Mouse (Mus musculus) intestine, postnatal 0 days (tissue): ENCODE results near the gene Rundc1. TPM values are rescaled to one million over a fixed set of nuclear protein-coding genes. Genes with fewer than 3 reads are reported as not detected.

Source experiments
- ATAC-seq: fragments of 200-750 bp; cut with Nextera tagmentation; 2 replicates; pipeline ENCODE4 v1.8.0; 2017; ENCODE audit warnings: mild to moderate bottlenecking, moderate TSS enrichment, moderate library complexity
- H3K27ac ChIP-seq: fragments of 300-500 bp; sonication (generic); 2 replicates; pipeline ENCODE4 v1.5.1; 2014; ENCODE audit warnings: mild to moderate bottlenecking, low read depth, low read length, moderate library complexity
- H3K27me3 ChIP-seq: fragments of 300-500 bp; sonication (generic); replicated peaks from 2 replicates; pipeline ENCODE4 v1.6.1; 2014; ENCODE audit warnings: low read length, mixed read lengths; ENCODE audit not compliant: control insufficient read depth, insufficient read depth
- H3K36me3 ChIP-seq: fragments of 300-500 bp; sonication (generic); 2 replicates; pipeline ENCODE4 v1.6.1; 2014; ENCODE audit warnings: mild to moderate bottlenecking, moderate library complexity; ENCODE audit not compliant: control insufficient read depth, insufficient read depth
- H3K4me1 ChIP-seq: fragments of 300-500 bp; sonication (generic); replicated peaks from 2 replicates; pipeline ENCODE4 v1.6.1; 2014; ENCODE audit warnings: antibody characterized with exemption, low read length, mixed read lengths; ENCODE audit not compliant: control insufficient read depth, insufficient read depth
- H3K4me2 ChIP-seq: fragments of 300-500 bp; sonication (generic); replicated peaks from 2 replicates; pipeline ENCODE4 v1.6.1; 2014; ENCODE audit warnings: low read depth, mild to moderate bottlenecking, moderate library complexity
- H3K4me3 ChIP-seq: fragments of 300-500 bp; sonication (generic); 2 replicates; pipeline ENCODE4 v1.5.1; 2014; ENCODE audit warnings: low read depth, low read length
- H3K9ac ChIP-seq: fragments of 300-500 bp; sonication (generic); 2 replicates; pipeline ENCODE4 v1.6.1; 2014; ENCODE audit warnings: mild to moderate bottlenecking, low read depth, low read length
- H3K9me3 ChIP-seq: fragments of 300-500 bp; sonication (generic); 2 replicates; pipeline ENCODE4 v1.6.1; 2016; ENCODE audit warnings: mixed run types; ENCODE audit not compliant: control insufficient read depth
- CTCF ChIP-seq: sonication (generic); IDR thresholded peaks from 2 replicates; pipeline ENCODE4 v1.5.1; 2016; ENCODE audit warnings: low read depth, mild to moderate bottlenecking, control low read depth, antibody characterized with exemption, moderate library complexity
- WGBS: fragments of 180-500 bp; shearing (Covaris S2); extraction: QIAGEN DNeasy Blood & Tissue Kit; methylation state at CpG from one replicate; pipeline ENCODE4 v1.1.7; 2014; 5-methylcytosine and 5-hydroxymethylcytosine counted together
- polyA plus RNA-seq: library from polyadenylated mRNA; unstranded; fragments of >200 nt; fragmentation: Nextera tagmentation; extraction: Ambion mirVana; gene quantifications from 2 replicates; pipeline ENCODE4 v1.2.1, GENCODE M21; 2015

Gene Rundc1
- polyA plus RNA-seq, 1 experiment from 2014 or later, result 12.0 TPM

DNA sequence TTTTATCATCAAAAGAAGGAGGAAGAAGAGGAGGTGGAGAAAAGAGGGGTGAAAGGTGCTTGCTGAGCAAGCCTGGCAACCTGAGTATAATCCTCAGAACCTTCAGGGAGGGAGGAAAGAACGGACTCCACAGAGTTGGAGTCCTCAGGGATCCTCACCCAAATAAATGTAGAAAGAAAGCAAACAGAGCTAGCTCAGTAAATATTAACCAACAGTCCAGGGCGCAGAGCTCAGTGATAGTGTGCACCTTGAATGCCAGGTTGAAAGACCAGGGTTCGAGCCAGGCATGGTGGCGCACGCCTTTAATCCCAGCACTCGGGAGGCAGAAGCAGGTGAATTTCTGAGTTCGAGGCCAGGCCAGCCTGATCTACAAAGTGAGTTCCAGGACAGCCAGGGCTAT lies 30.7 kb downstream of the Rundc1 start:
- Histone ChIP-seq H3K27me3 (no peaks in the 10 kb centered on the region), H3K4me1 (no peaks in the 10 kb centered on the region), H3K9ac (no peak overlapping the region), H3K9me3 (no peaks in the 10 kb centered on the region), H3K4me2 (no peak overlapping the region), H3K36me3 (peaks cover 51% of the 10 kb centered on the region), H3K4me3 (no peak overlapping the region), H3K27ac (no peak overlapping the region)
- ATAC-seq, result no peak
- no peak for TF ChIP-seq CTCF
- WGBS, result 53% methylated on average over 7 of the region's 7 CpGs

DNA sequence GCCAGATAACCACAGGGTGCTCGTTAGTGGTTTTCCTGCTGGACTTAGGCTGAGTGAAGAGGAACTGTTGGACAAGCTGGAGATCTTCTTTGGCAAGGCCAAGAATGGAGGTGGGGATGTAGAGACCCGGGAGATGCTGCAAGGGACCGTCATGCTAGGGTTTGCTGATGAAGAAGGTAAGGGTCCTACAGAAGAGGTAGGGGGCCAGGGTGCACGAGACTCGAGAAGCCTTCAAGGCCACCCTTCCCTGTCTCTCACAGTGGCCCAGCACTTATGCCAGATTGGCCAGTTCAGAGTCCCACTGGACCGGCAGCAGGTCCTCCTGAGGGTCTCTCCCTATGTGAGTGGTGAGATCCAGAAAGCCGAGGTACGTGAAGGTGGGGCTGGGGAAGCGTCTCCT lies 32.7 kb downstream of the Rundc1 start:
- 91% methylated on average over 9 of the region's 9 CpGs for WGBS
- peaks cover 68% of the 10 kb centered on the region for H3K36me3 ChIP-seq
- H3K27ac ChIP-seq, result no peak overlapping the region; the same call in 1 of the 2 replicates
- H3K27me3 ChIP-seq, result no peaks in the 10 kb centered on the region
- H3K4me1 ChIP-seq, result no peaks in the 10 kb centered on the region
- H3K4me3 ChIP-seq, result no peak overlapping the region
- ATAC-seq, result no peak
- H3K4me2 ChIP-seq, result no peak overlapping the region
- no peak for TF ChIP-seq CTCF
- no peaks in the 10 kb centered on the region for H3K9me3 ChIP-seq
- H3K9ac ChIP-seq, result no peak overlapping the region

DNA sequence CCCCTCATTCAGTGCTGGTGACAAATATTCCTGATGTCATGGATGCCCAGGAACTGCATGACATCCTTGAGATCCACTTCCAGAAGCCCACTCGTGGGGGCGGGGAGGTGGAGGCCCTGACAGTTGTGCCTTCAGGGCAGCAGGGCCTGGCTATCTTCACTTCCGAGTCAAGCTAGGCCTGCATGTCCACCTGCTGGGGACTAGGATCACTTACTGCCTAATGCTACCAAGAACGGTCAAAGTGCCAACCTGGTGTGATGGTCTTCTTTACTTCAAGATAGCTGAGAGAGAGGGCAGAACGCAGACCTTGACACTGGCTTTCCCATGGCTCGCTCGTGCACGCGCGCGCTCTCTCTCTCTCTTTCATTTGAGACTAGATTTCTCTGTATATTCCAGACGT lies 33.3 kb downstream of the Rundc1 start:
- Histone ChIP-seq H3K9ac (no peak overlapping the region), H3K4me2 (no peak overlapping the region), H3K36me3 (peaks cover 70% of the 10 kb centered on the region), H3K4me1 (no peaks in the 10 kb centered on the region), H3K9me3 (no peaks in the 10 kb centered on the region), H3K4me3 (no peak overlapping the region), H3K27me3 (no peaks in the 10 kb centered on the region), H3K27ac (no peak overlapping the region; the same call in 1 of the 2 replicates)
- no peak for TF ChIP-seq CTCF
- no peak for ATAC-seq
- 85% methylated on average over 12 of the region's 12 CpGs for WGBS

DNA sequence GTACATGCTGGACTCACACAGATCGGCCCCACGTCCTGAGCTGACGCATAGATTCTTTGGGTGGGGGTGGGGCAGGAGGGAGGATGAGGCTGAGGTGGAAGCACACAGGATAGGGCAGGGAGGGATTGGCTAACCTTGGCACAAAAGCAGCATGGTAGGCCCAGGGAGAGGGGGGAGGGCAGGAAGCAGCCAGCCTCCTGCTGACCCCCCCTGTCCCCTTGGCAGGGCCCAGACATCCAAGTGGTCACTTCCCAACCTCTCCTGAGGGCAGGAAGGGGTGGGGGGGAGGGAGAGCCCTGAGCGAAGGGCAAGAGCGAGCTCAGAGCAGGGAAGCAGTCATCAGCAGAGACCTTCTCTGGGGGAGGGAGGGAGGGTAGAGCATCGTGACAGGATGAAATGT lies 34.8 kb downstream of the Rundc1 start:
- no peaks in the 10 kb centered on the region for H3K9me3 ChIP-seq
- 68% methylated on average over 6 of the region's 6 CpGs for WGBS
- 0 out of 2 replicates have a peak, but pooled peaks cover 2% of the 10 kb centered on the region for H3K4me1 ChIP-seq
- no peak overlapping the region for H3K4me2 ChIP-seq
- peaks cover 64% of the 10 kb centered on the region for H3K36me3 ChIP-seq
- ATAC-seq, result no peak
- H3K9ac ChIP-seq, result no peak overlapping the region
- H3K4me3 ChIP-seq, result no peak overlapping the region
- no peak for TF ChIP-seq CTCF
- no peak overlapping the region for H3K27ac ChIP-seq
- H3K27me3 ChIP-seq, result no peaks in the 10 kb centered on the region

DNA sequence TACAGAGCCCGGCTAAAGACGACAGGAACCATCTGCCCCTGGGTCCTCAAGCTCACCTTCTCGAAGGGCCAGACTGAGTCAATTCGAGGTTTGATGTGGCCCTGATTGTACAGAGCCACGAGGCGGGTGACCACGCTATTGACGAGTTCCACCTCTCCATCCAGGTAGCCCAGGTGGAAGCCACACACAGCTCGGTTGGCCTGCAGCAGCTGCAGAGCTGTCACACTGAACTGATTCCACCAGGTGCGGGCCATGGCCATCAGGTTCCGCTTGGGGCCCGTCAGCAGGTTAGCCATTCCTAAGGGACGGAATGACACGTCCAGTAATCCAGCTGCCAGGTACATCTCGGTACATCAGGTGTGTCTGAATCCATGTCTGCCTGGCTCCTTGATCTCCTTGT lies 35.4 kb downstream of the Rundc1 start:
- TF ChIP-seq CTCF, result no peak
- Histone ChIP-seq H3K4me3 (no peak overlapping the region), H3K27ac (no peak overlapping the region), H3K9me3 (no peaks in the 10 kb centered on the region), H3K27me3 (no peaks in the 10 kb centered on the region), H3K4me1 (0 out of 2 replicates have a peak, but pooled peaks cover 2% of the 10 kb centered on the region), H3K9ac (no peak overlapping the region), H3K36me3 (peaks cover 64% of the 10 kb centered on the region), H3K4me2 (no peak overlapping the region)
- WGBS, result 81% methylated on average over 15 of the region's 15 CpGs
- no peak for ATAC-seq

DNA sequence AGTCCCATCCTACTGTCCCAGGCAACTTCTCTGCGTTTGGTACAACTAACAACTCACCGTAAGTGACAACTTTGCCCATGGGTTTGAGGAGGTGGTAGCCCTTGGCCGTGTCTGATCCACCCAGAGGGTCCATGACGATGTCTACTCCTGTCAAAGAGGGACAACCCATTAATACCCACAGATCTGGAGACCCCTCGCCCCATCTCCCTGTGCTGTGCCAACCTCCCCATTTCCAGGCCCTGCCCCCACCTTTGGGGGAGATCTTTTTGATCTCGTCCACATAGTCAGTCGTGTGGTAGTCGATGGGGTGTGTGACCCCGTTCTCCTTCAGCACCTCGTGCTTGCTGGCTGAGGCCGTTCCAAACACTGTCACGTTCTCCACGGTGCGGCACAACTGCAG lies 37.3 kb downstream of the Rundc1 start:
- Histone ChIP-seq H3K36me3 (peaks cover 53% of the 10 kb centered on the region), H3K4me3 (no peak overlapping the region)
- 85% methylated on average over 14 of the region's 14 CpGs for WGBS

More for the DNA sequence above, 37.3 kb downstream of the Rundc1 start:
- Histone ChIP-seq H3K9me3 (no peaks in the 10 kb centered on the region), H3K27ac (0 out of 2 replicates have a peak overlapping the region, but pooled peaks have one; percentile 93), H3K4me1 (0 out of 2 replicates have a peak, but pooled peaks cover 2% of the 10 kb centered on the region), H3K4me2 (peak overlapping the region; percentile 94), H3K9ac (no peak overlapping the region), H3K27me3 (no peaks in the 10 kb centered on the region)
- ATAC-seq, result no peak
- no peak for TF ChIP-seq CTCF
